Mouse (Mus musculus) bone marrow, adult 2 months (tissue): ENCODE data around the gene Satb1. TPM values are rescaled to one million over a fixed set of nuclear protein-coding genes. Genes with fewer than 3 reads are reported as not detected.

Experiments
- H3K27ac ChIP-seq: fragments of 200-500 bp; 2 replicates; pipeline ENCODE4 v1.5.1; 2012; ENCODE audit warnings: low read depth, mild to moderate bottlenecking, control low read depth, inconsistent platforms, low read length; ENCODE audit not compliant: control insufficient read depth, poor library complexity, insufficient read depth
- H3K4me1 ChIP-seq: fragments of 200-500 bp; 2 replicates; pipeline ENCODE4 v1.6.1; 2011; ENCODE audit warnings: low read length; ENCODE audit not compliant: control insufficient read depth, insufficient read depth
- H3K4me3 ChIP-seq: fragments of 200-500 bp; replicated peaks from 2 replicates; pipeline ENCODE3; 2011; ENCODE audit warnings: mild to moderate bottlenecking, low read depth, low read length, control low read depth; ENCODE audit not compliant: control insufficient read depth
- CTCF ChIP-seq: fragments of 200-500 bp; IDR thresholded peaks from 2 replicates; pipeline ENCODE4 v1.5.1; 2011; ENCODE audit warnings: low read length, control low read depth; ENCODE audit not compliant: control insufficient read depth, insufficient read depth
- POLR2A ChIP-seq: fragments of 200-500 bp; IDR thresholded peaks from 2 replicates; pipeline ENCODE4 v1.6.1; 2011; ENCODE audit warnings: low read depth, mild to moderate bottlenecking, control low read depth, low read length, borderline replicate concordance; ENCODE audit not compliant: control insufficient read depth
- WGBS: fragments of 180-500 bp; shearing (Covaris S2); methylation state at CpG from one replicate; pipeline ENCODE4 v1.1.7; 2018; 5-methylcytosine and 5-hydroxymethylcytosine counted together
- polyA plus RNA-seq: library from polyadenylated mRNA; stranded (reverse); fragments of >200 nt; gene quantifications from 2 replicates; pipeline ENCODE4 v1.2.4, GENCODE M21; 2011; ENCODE audit warnings: low replicate concordance; ENCODE audit not compliant: missing spikeins, insufficient read depth, insufficient read length

Gene Satb1
- polyA plus RNA-seq, 1 experiment: 17.5 TPM

DNA sequence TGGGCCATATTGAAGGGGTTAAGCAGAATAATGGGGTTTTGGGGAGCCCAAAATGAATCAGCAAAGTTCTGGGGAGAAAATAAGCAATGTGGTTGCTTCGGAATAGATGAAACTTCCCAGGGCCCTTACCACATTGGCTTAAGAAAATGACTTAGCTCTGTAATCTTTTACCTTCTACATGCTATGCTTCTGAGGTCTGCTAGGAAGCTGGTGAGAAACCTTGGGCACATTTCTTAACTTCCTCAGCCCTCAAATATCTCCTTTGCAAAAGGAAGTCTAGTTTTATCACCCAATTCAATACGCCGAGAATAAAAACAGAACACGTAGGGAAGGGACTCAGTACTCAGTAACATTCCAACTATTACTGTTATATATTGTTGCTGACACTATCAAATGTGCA lies 80.9 kb downstream of the Satb1 start:
- WGBS: 24% methylated on average over 4 of the region's 4 CpGs
- Histone ChIP-seq H3K27ac (peak overlapping the region; percentile 45; the same call in 1 of the 2 replicates), H3K4me1 (peaks cover 3% of the 10 kb centered on the region; the same call in 1 of the 2 replicates), H3K4me3 (no peak overlapping the region)
- TF ChIP-seq POLR2A: no peak
- TF ChIP-seq CTCF: no peak

DNA sequence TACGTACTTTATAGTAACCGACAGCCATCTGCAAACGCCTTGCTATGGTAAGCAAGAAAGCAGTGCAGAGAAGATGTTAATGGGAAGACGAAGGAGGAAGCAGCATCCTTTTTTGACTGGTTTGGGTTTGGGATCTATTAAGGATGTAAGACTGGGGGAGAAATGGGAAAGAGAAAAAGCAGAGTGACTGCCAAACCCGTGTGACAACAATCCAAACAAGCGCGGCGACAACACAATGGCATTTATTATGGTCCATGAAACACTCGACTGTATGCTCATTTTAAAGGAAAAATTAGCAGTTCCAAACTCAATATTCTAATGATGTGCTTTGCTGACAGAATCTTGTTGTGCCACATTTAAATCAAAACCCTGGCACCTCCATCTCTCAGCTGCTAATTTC lies 85.9 kb downstream of the Satb1 start:
- peaks cover 2% of the 10 kb centered on the region; the same call in 1 of the 2 replicates for H3K4me1 ChIP-seq
- no peak overlapping the region for H3K27ac ChIP-seq
- 87% methylated on average over 9 of the region's 9 CpGs for WGBS
- TF ChIP-seq POLR2A (no peak), CTCF (no peak)
- H3K4me3 ChIP-seq: no peak overlapping the region

DNA sequence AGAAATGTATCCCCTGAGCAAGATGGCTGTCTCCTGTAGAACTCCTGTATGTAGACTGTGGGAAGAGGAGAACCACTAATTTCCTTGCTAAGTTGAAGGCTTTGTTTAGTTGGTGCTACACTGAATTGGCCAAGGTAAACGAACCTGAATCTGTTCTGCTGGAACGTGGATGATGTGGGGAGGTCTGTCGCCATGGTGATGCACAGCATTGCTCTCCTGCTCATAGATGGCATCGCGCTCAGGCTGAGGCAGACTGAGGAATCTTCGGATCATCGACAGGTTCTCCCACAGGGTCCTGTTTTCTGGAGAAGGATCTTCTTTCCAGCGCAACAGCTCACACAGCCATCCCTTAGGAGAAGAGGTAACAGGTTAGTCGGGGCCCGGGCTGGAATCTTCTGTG lies 90.6 kb downstream of the Satb1 start:
- Histone ChIP-seq H3K27ac (no peak overlapping the region), H3K4me1 (no peaks in the 10 kb centered on the region), H3K4me3 (no peak overlapping the region)
- WGBS: 90% methylated on average over 10 of the region's 10 CpGs
- TF ChIP-seq POLR2A (no peak), CTCF (no peak)

DNA sequence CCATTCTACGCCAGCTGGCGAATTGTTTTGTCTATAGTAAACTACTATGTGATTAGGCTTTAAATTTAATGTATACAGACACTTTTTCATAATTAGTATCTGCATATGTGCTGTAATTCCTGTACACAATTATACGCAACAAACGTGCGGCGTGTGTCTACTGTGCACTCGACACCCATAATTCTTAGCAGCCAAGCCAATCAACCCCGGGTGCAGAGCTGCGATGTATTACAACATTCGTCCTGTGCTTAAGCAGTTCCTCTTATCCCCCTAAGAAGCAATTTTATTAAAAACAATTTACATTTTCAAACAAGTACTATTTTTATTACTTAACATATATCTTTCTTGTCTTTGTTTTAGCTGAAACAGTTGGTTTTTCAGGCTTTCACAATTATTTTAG lies 92.0 kb downstream of the Satb1 start:
- H3K4me1 ChIP-seq: no peaks in the 10 kb centered on the region
- H3K4me3 ChIP-seq: no peak overlapping the region
- 59% methylated on average over 10 of the region's 10 CpGs for WGBS
- H3K27ac ChIP-seq: no peak overlapping the region
- TF ChIP-seq POLR2A: no peak

DNA sequence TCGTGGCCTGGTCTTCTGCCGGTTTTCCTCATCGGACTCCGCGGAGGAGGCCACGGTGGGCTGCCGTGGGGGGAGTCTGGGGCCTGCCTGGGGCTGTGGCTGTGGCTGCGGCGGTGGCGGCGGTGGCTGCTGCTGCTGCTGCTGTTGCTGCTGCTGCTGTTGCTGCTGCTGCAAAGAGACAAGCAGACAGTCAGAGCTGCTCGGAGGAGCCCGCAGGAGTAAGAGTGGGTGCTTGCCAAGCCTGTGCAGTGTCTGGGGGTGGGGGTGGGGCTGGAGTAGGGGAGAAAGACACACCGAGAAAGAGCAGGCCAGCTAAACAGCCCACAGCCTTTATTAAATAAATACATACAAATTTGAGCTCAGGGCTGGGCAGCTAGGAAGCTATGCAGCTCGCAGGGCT lies 92.8 kb downstream of the Satb1 start:
- H3K27ac ChIP-seq: no peak overlapping the region
- no peaks in the 10 kb centered on the region for H3K4me1 ChIP-seq
- no peak overlapping the region for H3K4me3 ChIP-seq
- TF ChIP-seq CTCF (no peak), POLR2A (no peak)
- 96% methylated on average over 15 of the region's 15 CpGs for WGBS

DNA sequence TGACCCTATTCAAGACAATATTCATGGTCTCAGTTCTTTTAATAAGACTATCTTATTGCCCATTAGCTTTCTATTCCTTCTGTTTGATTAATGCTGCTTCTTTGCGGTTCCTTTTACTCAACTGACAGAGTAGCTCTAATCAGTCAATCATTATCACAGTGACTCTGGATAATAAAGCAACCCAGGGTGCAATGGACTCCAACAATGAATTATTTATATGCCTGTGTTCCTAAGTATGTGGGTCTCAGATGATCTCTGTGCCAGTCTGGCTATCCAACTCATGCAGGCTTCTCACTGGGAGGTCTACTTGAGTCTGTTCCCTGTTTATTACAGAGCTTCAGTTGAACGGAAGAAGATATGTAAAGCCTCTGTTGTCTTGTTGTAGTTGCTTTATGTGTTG lies 108.6 kb downstream of the Satb1 start:
- H3K4me3 ChIP-seq: no peak overlapping the region
- no peaks in the 10 kb centered on the region for H3K4me1 ChIP-seq
- no peak overlapping the region for H3K27ac ChIP-seq
- 90% methylated on average over 2 of the region's 2 CpGs for WGBS
- TF ChIP-seq CTCF: no peak
- no peak for TF ChIP-seq POLR2A

DNA sequence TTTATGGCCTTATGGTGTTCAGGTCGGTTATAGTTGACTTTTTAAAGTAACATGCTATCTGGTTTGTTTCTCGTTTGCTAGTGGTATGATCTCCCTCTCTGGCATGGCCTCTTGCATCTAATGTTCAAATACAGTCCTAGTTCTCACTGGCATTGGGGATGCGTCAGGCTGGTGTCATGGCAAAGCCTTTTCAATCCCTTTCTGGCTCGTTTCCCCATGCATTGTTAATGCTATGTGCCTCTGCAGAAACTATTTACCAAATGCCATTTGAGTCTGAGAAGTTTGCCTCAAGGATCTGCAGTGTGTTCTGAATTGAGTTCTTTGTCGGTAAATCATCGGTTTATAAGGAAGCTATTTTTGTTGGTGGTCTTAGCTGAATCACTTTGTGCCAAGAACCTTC lies 137.4 kb downstream of the Satb1 start:
- WGBS: 78% methylated on average over 6 of the region's 6 CpGs
- Histone ChIP-seq H3K27ac (no peak overlapping the region), H3K4me3 (no peak overlapping the region), H3K4me1 (no peaks in the 10 kb centered on the region)
- TF ChIP-seq POLR2A: no peak
- no peak for TF ChIP-seq CTCF

DNA sequence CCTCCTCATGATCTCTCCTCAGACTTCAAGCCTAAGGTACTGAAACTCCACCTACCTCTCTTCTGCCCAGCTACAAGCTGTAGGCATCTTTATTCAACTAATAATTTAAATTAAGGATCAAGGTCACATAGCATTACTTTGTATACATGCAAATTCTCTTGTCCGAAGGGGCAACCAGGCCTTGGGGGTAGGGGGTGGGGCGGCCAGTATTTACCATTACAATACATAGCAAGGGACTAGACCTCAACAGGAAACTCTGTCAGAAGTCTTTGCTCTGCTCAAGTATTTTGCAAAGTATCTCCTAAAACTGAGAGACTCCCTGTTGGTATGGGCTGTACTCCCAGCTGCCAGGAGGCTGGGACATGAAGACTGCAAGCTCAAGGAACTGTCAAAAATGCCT lies 137.8 kb downstream of the Satb1 start:
- TF ChIP-seq POLR2A (no peak), CTCF (no peak)
- 86% methylated on average over 2 of the region's 2 CpGs for WGBS
- no peaks in the 10 kb centered on the region for H3K4me1 ChIP-seq
- H3K4me3 ChIP-seq: no peak overlapping the region
- no peak overlapping the region for H3K27ac ChIP-seq

DNA sequence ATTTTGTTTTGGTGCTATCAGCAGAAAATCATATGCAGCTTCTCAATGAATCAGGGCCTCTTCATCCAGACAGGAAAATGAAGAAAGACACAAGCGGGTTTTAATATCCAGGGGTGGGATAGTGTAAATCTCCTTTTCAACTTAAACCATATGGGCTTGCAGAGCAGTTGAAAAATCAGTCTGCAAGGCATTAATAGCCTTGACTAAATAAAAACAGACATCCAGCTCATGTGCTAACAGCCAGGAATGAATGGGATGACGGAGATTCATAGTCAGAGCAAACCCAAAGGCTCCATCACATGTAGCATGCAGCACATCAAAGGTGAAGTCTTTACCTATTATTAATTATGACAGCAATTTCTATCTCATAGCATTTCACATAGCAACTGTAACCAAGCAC lies 142.6 kb downstream of the Satb1 start:
- Histone ChIP-seq H3K27ac (no peak overlapping the region), H3K4me1 (no peaks in the 10 kb centered on the region; the same call in 1 of the 2 replicates), H3K4me3 (no peak overlapping the region)
- 80% methylated on average over 2 of the region's 2 CpGs for WGBS
- TF ChIP-seq POLR2A (no peak), CTCF (no peak)
